Mouse (Mus musculus): ENCODE data around the gene Bcs1l.
A peak's percentile ranks its signal among the peaks of the same experiment; 100 is the strongest.

Gene Bcs1l

GRCm38 (mm10) chr1:74587773-74588445 is at the start of gene Bcs1l, which contains the start of gene Zfp142:
TSS of gene Bcs1l (plus strand) at chr1:74588289.
TSS of gene Zfp142 (minus strand) at chr1:74588246.
- DNase-seq (ENCODE audit: low spot score), result peak; percentile 100

GRCm38 (mm10) chr1:74538650-74539049 is 49.4 kb upstream of the Bcs1l start:
- DNase-seq (ENCODE audit: low spot score), result no peak

- no peak for DNase-seq (ENCODE audit: low spot score)
Measured at GRCm38 (mm10) chr1:74542451-74542961, 45.6 kb upstream of the Bcs1l start, which contains the start of gene Plcd4. TSS of gene Plcd4 (plus strand) at chr1:74542888.

GRCm38 (mm10) chr1:74544184-74544583 is 43.9 kb upstream of the Bcs1l start, which contains the start of gene Usp37:
TSS of gene Usp37 (minus strand) at chr1:74544284.
- DNase-seq (ENCODE audit: low spot score), result no peak

- no peak for DNase-seq (ENCODE audit: low spot score)
Measured at GRCm38 (mm10) chr1:74559061-74559460, 29.0 kb upstream of the Bcs1l start.

GRCm38 (mm10) chr1:74565834-74566233 is 22.3 kb upstream of the Bcs1l start:
- no peak for DNase-seq (ENCODE audit: low spot score)

- DNase-seq (ENCODE audit: low spot score), result no peak
Measured at GRCm38 (mm10) chr1:74569739-74570719, 18.1 kb upstream of the Bcs1l start.

GRCm38 (mm10) chr1:74582621-74583020 is 5.5 kb upstream of the Bcs1l start:
- DNase-seq (ENCODE audit: low spot score), result no peak

GRCm38 (mm10) chr1:74584616-74585398 is 3.3 kb upstream of the Bcs1l start:
- DNase-seq (ENCODE audit: low spot score), result no peak

- peak; percentile 70 for DNase-seq (ENCODE audit: low spot score)
Measured at GRCm38 (mm10) chr1:74587233-74587772, 786 bp upstream of the Bcs1l start.

- no peak for DNase-seq (ENCODE audit: low spot score)
Measured at GRCm38 (mm10) chr1:74594434-74594833, 6.3 kb downstream of the Bcs1l start.

GRCm38 (mm10) chr1:74600501-74601266 is 12.6 kb downstream of the Bcs1l start:
- DNase-seq (ENCODE audit: low spot score), result no peak

GRCm38 (mm10) chr1:74601267-74601962 is 13.3 kb downstream of the Bcs1l start, which contains the start of the genes Rnf25 and Stk36:
TSS of gene Rnf25 (minus strand) at chr1:74601397.
TSS of gene Stk36 (plus strand) at chr1:74601445.
- peak; percentile 82 for DNase-seq (ENCODE audit: low spot score)

GRCm38 (mm10) chr1:74624183-74624582 is 36.1 kb downstream of the Bcs1l start:
- DNase-seq (ENCODE audit: low spot score), result no peak

GRCm38 (mm10) chr1:74626076-74626475 is 38.0 kb downstream of the Bcs1l start:
- no peak for DNase-seq (ENCODE audit: low spot score)

GRCm38 (mm10) chr1:74628001-74628400 is 39.9 kb downstream of the Bcs1l start:
- no peak for DNase-seq (ENCODE audit: low spot score)

GRCm38 (mm10) chr1:74632734-74633133 is 44.6 kb downstream of the Bcs1l start:
- no peak for DNase-seq (ENCODE audit: low spot score)
